Mouse (Mus musculus): ENCODE results near the gene Cyp2d26.

DNA sequence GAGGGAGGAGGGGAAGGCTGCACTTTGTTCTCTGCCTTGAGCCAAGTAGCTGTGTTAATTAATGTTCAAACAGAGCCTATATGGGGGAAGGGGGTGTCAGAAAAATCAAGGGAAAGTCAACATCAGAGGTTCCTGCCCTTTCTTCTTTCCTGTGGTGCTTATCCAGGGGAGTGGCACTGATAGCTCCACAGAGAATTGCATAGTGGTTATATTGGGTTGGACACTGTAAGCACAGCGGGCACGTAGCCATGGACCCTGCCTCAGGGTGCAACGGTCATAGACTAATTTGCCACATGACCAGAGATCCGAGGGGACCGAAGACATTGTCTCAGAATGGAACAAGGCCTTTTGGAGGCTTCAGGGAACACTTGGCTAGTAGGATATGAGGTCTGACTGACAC, at the start of gene Cyp2d26:
- no peak for TF ChIP-seq CTCF (conservative IDR thresholded peaks at IDR 0.05; ENCODE audit: insufficient read depth, insufficient read length, low read depth, low read length)
- no peak for TF ChIP-seq POLR2A (IDR thresholded peaks at IDR 0.05; ENCODE audit: low read depth, low read length)

Measured in kidney, adult 2 months (tissue).